16 mouse cellular contexts compared by ENCODE assay signal in the genomic region with DNA sequence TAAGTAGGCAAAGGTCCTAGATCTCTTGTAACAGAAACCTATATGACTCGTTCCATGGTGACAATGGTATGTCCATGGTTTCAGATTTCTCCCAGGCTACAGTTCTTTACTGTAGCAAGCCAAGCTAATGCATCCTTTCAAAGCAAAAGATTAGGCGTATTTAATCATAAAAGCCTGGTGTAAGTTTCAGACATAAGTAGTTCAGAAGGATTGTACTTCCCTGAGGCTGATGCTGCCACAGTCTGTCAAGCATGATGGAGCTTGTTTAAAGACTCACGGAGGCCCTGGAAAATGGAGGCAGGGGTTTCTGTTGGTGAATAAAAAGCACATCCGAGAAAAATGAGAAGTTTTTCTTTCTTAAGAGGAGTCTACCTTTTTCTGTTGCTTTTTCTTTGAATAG.
"Had no signal": no experiment of that assay in that cellular context is flagged by ENCODE, and none has a peak within 500 bp of the region (broad histone marks: within the 10 kb centered on the region; RNA-seq: fewer than 3 reads in every experiment).

No protein-coding gene starts in this region.

- H3K27me3 ChIP-seq: neural tube, embryonic 12.5 days; neural tube, embryonic 13.5 days; neural tube, embryonic 15.5 days; stomach, embryonic 15.5 days had no signal

- H3K9me3 ChIP-seq: neural tube, embryonic 12.5 days; neural tube, embryonic 13.5 days; neural tube, embryonic 15.5 days; stomach, embryonic 15.5 days had no signal

- H3K36me3 ChIP-seq: neural tube, embryonic 12.5 days; neural tube, embryonic 13.5 days; neural tube, embryonic 15.5 days; stomach, embryonic 15.5 days had no signal

- H3K4me1 ChIP-seq: neural tube, embryonic 12.5 days; neural tube, embryonic 13.5 days; neural tube, embryonic 15.5 days; stomach, embryonic 15.5 days had no signal

- H3K4me3 ChIP-seq: neural tube, embryonic 12.5 days; neural tube, embryonic 13.5 days; neural tube, embryonic 15.5 days; stomach, embryonic 15.5 days had no signal

- DNase-seq: right cerebral cortex, adult 18-20 months; right cerebral cortex, postnatal 14 days; right cerebral cortex, postnatal 25 days; right cerebral cortex, postnatal 4 days; spleen, adult 18-20 months; thymus, adult 18-20 months; thymus, adult 2 months; thymus, postnatal 14 days; thymus, postnatal 25 days; thymus, postnatal 36 days; thymus, postnatal 4 days had no signal

- H3K9ac ChIP-seq: neural tube, embryonic 12.5 days; neural tube, embryonic 13.5 days; neural tube, embryonic 15.5 days; stomach, embryonic 15.5 days had no signal

- H3K4me2 ChIP-seq: neural tube, embryonic 12.5 days; neural tube, embryonic 13.5 days; neural tube, embryonic 15.5 days; stomach, embryonic 15.5 days had no signal

- H3K27ac ChIP-seq: neural tube, embryonic 12.5 days; neural tube, embryonic 13.5 days; neural tube, embryonic 15.5 days; stomach, embryonic 15.5 days; stomach, postnatal 0 days had no signal
